Mouse (Mus musculus): ENCODE results near the gene Itpr2. TPM values are rescaled to one million over a fixed set of nuclear protein-coding genes. Genes with fewer than 3 reads are reported as not detected.
A peak's percentile ranks its signal among the peaks of the same experiment; 100 is the strongest.

Gene Itpr2
- total RNA-seq, 2 experiments from 2014 or later = 19.2 to 20.8 TPM

GRCm38 (mm10) chr6:146072842-146073241, 429.2 kb downstream of the Itpr2 start:
- DNase-seq (ENCODE audit: low spot score in 2 of 2) = peak in 1 of 2 experiments; percentile 18
- intact Hi-C loops (cut with DNase I) = no loop called here

- no peak for DNase-seq (ENCODE audit: low spot score in 2 of 2)
- intact Hi-C loops (cut with DNase I) = no loop called here
These were observed 430.1 kb downstream of the Itpr2 start for GRCm38 (mm10) chr6:146071883-146072282.

Other genes starting within 250 kb of the Itpr2 start
- 10 to 100 TPM; 71.7 to 79.8 TPM for gene Fgfr1op2, start 75.0 kb upstream of the Itpr2 start, total RNA-seq (2021)
- gene Ints13, start 75.6 kb upstream of the Itpr2 start, total RNA-seq (2021) = 10 to 100 TPM; 29.3 to 40.7 TPM
- 10 to 100 TPM; 38.2 to 39.1 TPM for gene Med21, start 140.3 kb upstream of the Itpr2 start, total RNA-seq (2021)
- 10 to 100 TPM; 30.0 to 33.5 TPM for gene Tm7sf3, start 140.6 kb upstream of the Itpr2 start, total RNA-seq (2021)
- gene Stk38l, start 222.8 kb upstream of the Itpr2 start, total RNA-seq (2021) = 10 to 100 TPM; 19.1 to 19.3 TPM